Mouse (Mus musculus): ENCODE results near the gene Ncbp1.

Ncbp1 gene

GRCm38 (mm10) chr4:46201834-46202561 is 63.6 kb downstream of the Ncbp1 start:
- peak; percentile 64 for DNase-seq (ENCODE audit: low read depth)

DNA sequence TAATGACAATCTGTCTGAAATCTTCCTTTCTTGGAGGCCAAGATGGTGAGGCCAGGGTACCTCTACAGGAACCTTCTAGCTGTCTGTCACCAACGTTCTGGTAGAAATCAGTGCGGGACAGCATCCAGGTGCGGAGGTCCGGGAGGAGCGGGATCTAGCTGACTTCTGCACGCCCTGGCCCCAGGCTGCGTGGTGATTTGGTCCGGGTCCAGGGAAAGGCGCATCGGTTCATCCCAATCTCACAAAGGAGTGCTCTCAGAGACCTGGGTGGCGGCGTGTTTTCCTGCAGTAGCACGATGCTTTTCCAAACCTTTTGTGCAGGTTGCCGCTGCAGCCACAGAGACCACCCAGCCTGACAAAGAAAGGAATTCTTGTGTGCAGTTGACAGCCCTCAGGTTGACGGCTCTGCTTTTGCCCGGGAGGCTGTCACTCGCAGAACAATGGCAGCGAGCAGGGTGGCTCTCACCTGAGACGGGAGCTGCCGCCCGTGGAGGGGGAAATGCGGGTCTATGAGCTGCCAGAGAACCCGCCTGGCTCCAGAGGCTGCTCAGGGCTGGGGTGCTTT is 64.2 kb downstream of the Ncbp1 start:
- no peak for DNase-seq (ENCODE audit: low read depth)

DNA sequence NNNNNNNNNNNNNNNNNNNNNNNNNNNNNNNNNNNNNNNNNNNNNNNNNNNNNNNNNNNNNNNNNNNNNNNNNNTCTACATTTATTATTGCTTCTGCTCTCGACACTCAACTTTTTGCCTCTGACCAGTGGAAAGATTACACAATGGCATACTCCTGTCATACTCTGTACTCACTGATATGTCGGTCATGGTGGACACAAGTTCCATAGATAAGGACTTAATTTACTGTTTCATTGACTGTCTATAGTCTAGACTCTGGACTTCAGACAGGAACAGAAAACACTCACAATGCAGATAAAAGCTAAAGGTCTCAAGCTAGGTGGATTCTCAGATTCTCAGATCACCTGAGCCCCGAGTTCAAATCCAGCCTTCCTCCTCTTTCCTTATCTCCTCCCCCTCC is 82.7 kb downstream of the Ncbp1 start:
- DNase-seq (ENCODE audit: low read depth) = no peak

All from c-Kit-positive CD71-negative TER-119-negative erythroid progenitor cells, embryonic 14.5 days (primary cell).